Mouse (Mus musculus) small intestine, adult 2 months (tissue): ENCODE results near the gene Fam210b.

Experiments used
- CTCF ChIP-seq: fragments of 200-500 bp; IDR thresholded peaks from 2 replicates; pipeline ENCODE4 v1.5.1; 2012; ENCODE audit warnings: low read depth, mild to moderate bottlenecking, control low read depth, inconsistent platforms, low read length, moderate library complexity, mixed read lengths; ENCODE audit not compliant: insufficient replicate concordance, insufficient read length; ENCODE audit errors: extremely low read depth
- POLR2A ChIP-seq: fragments of 200-500 bp; IDR thresholded peaks from 2 replicates; pipeline ENCODE4 v1.6.1; 2012; ENCODE audit warnings: low read depth, mild to moderate bottlenecking, control low read depth, inconsistent platforms, low read length, moderate library complexity

- no peak for TF ChIP-seq POLR2A
- no peak for TF ChIP-seq CTCF
Observed at GRCm38 (mm10) chr2:172350773-172351172, 5.4 kb downstream of the Fam210b start.
